Mouse (Mus musculus): ENCODE data around the gene Tspan3. TPM values are rescaled to one million over a fixed set of nuclear protein-coding genes. Genes with fewer than 3 reads are reported as not detected.
A peak's percentile ranks its signal among the peaks of the same experiment; 100 is the strongest.

Gene Tspan3
- polyA plus RNA-seq, 1 experiment from 2014 or later: 591 TPM

DNA sequence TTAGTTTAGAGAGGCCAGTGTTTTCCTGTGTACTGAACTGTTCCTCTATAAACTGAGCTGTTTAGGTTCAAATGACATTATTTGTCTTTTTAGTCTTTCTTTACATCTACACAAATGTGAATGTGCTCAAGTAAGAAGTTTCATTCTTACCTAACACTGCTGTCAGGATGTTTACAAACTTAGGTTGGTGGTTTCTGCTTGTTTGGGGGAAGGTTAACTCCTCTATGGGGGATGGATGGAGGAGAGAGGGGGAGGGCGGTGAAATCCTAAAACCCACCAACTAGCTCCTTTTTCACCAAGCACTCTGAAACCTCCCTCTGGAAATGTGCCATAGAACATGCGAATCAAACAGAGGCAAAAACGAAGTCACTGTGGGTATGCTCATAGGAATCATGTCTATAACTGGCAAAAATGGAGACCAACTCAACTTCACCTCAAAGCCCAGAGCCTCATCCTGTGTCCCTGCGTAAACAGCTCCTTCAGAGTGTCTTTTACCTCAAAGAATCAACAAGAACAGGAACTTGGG lies 12.7 kb downstream of the Tspan3 start:
- WGBS: 86% methylated on average over 4 of the region's 4 CpGs
- H3K27ac ChIP-seq: no peak overlapping the region

GRCm38 (mm10) chr9:56151745-56152481 lies 13.4 kb downstream of the Tspan3 start:
- H3K27ac ChIP-seq: no peak overlapping the region; the same call in 1 of the 2 replicates
- no peak overlapping the region for H3K4me2 ChIP-seq
- H3K36me3 ChIP-seq (replicated peaks): no peaks in the 10 kb centered on the region
- H3K4me3 ChIP-seq: no peak overlapping the region
- no peak overlapping the region for H3K9ac ChIP-seq
- ATAC-seq (replicated peaks): 0 out of 2 replicates have a peak, but pooled peaks have one; percentile 50
- peaks cover 4% of the 10 kb centered on the region; the same call in 1 of the 2 replicates for H3K4me1 ChIP-seq
- H3K27me3 ChIP-seq (replicated peaks): no peaks in the 10 kb centered on the region
- WGBS: 40% methylated on average over 7 of the region's 7 CpGs
- H3K9me3 ChIP-seq: no peaks in the 10 kb centered on the region

More for the DNA sequence above, 12.7 kb downstream of the Tspan3 start:
- no peaks in the 10 kb centered on the region for H3K9me3 ChIP-seq
- H3K27me3 ChIP-seq (replicated peaks): no peaks in the 10 kb centered on the region
- no peak overlapping the region for H3K4me2 ChIP-seq
- no peak overlapping the region for H3K4me3 ChIP-seq
- peaks cover 4% of the 10 kb centered on the region; the same call in 1 of the 2 replicates for H3K4me1 ChIP-seq
- no peaks in the 10 kb centered on the region for H3K36me3 ChIP-seq (replicated peaks)
- no peak for ATAC-seq (replicated peaks)
- H3K9ac ChIP-seq: no peak overlapping the region

- Histone ChIP-seq H3K36me3 (replicated peaks) (peaks cover 23% of the 10 kb centered on the region; the same call in 1 of the 2 replicates), H3K9ac (no peak overlapping the region), H3K4me1 (no peaks in the 10 kb centered on the region), H3K27ac (no peak overlapping the region), H3K4me2 (no peak overlapping the region), H3K4me3 (no peak overlapping the region), H3K27me3 (replicated peaks) (no peaks in the 10 kb centered on the region), H3K9me3 (no peaks in the 10 kb centered on the region)
- 96% methylated on average over 16 of the region's 16 CpGs for WGBS
- ATAC-seq (replicated peaks): no peak
These were observed 18.9 kb downstream of the Tspan3 start for GRCm38 (mm10) chr9:56146326-56146923.

DNA sequence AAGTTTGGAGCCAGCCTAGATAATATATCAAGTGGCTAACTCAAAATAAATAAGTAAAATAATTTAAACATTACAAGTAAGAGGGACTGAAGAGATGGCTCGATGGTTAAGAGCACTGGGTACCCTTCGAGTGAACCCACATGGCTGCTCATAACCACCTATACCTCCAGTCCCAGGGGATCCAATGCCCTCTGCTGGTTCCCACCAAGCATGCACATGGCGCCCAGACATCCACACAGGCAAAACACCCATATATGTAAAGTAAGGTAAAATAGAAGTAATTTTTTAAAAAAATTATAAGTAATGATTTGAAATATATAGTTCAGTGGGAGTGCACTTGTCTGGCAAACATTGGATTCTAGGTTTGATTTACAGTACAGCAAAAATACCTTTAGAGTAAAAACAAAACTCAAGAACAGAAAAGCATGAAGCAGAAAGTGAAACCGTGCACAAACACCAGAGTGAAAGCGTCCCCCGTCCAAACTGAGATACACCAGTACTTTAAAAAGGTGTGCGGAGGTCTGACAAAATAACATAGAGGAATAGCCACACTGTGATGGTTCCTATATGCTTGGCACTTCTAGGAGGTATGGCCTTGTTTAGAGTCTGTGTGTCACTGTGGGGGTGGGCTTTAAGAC lies 20.8 kb downstream of the Tspan3 start:
- H3K27me3 ChIP-seq (replicated peaks): no peaks in the 10 kb centered on the region
- no peak for ATAC-seq (replicated peaks)
- no peaks in the 10 kb centered on the region for H3K9me3 ChIP-seq
- no peak overlapping the region for H3K9ac ChIP-seq
- H3K27ac ChIP-seq: no peak overlapping the region
- H3K4me1 ChIP-seq: no peaks in the 10 kb centered on the region
- 93% methylated on average over 7 of the region's 7 CpGs for WGBS
- no peak overlapping the region for H3K4me2 ChIP-seq
- H3K4me3 ChIP-seq: no peak overlapping the region
- peaks cover 26% of the 10 kb centered on the region; the same call in 1 of the 2 replicates for H3K36me3 ChIP-seq (replicated peaks)

DNA sequence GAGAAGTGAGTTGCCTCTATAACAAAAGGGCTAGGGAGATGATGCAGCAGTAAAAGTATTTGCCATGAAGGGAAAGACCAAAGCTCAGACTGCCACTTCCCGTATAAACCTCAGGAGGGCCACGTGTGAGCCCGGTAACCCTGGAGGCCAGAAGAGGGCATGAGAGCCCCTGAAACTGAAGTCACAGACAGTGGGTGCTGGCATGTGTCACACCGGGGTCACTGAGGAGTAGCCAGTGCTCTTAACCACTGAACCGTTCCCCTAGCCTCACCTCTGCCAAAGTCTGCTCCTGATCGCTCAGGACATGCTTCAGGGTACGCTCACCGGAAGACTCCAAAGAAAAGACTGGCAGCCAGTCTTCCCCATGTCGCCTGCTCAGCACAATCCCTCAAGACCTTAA lies 23.5 kb downstream of the Tspan3 start:
- Histone ChIP-seq H3K27ac (no peak overlapping the region), H3K4me1 (no peaks in the 10 kb centered on the region), H3K9ac (no peak overlapping the region), H3K4me2 (no peak overlapping the region), H3K9me3 (no peaks in the 10 kb centered on the region), H3K36me3 (replicated peaks) (peaks cover 33% of the 10 kb centered on the region; the same call in 1 of the 2 replicates), H3K27me3 (replicated peaks) (no peaks in the 10 kb centered on the region), H3K4me3 (no peak overlapping the region)
- 88% methylated on average over 9 of the region's 9 CpGs for WGBS
- ATAC-seq (replicated peaks): no peak

- 94% methylated on average over 4 of the region's 4 CpGs for WGBS
- Histone ChIP-seq H3K4me2 (no peak overlapping the region), H3K36me3 (replicated peaks) (peaks cover 38% of the 10 kb centered on the region; the same call in 1 of the 2 replicates), H3K4me1 (no peaks in the 10 kb centered on the region), H3K27me3 (replicated peaks) (no peaks in the 10 kb centered on the region), H3K9me3 (no peaks in the 10 kb centered on the region), H3K27ac (no peak overlapping the region), H3K9ac (no peak overlapping the region), H3K4me3 (no peak overlapping the region)
- ATAC-seq (replicated peaks): no peak
These were observed 29.6 kb downstream of the Tspan3 start for GRCm38 (mm10) chr9:56135590-56136197.

DNA sequence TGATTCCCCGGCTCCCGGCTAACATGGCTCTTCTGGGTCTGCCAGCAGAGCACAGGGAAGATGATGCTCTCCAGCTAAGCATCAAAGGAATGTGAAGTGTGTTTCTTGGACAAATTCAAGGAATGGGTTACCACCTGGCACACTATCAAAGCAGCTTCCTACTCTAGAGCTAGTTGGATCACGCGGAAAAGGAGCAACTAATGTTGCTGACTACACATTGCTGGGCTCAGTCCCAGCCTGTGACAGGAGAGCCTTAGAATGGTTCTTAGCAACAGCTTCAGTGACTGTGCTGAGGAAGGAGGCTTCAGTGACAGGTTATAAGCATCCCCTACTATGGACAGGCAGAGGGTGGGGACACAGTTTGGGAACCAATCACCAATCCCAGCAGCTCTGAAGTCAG lies 30.7 kb downstream of the Tspan3 start:
- Histone ChIP-seq H3K27ac (no peak overlapping the region), H3K27me3 (replicated peaks) (no peaks in the 10 kb centered on the region), H3K4me2 (no peak overlapping the region), H3K9ac (no peak overlapping the region), H3K4me3 (no peak overlapping the region), H3K36me3 (replicated peaks) (peaks cover 38% of the 10 kb centered on the region; the same call in 1 of the 2 replicates), H3K4me1 (no peaks in the 10 kb centered on the region), H3K9me3 (no peaks in the 10 kb centered on the region)
- no peak for ATAC-seq (replicated peaks)
- WGBS: 91% methylated on average over 4 of the region's 4 CpGs

- no peak for ATAC-seq (replicated peaks)
- no peaks in the 10 kb centered on the region for H3K9me3 ChIP-seq
- WGBS: 87% methylated on average over 5 of the region's 5 CpGs
- H3K4me2 ChIP-seq: no peak overlapping the region
- no peaks in the 10 kb centered on the region for H3K4me1 ChIP-seq
- H3K9ac ChIP-seq: no peak overlapping the region
- H3K27ac ChIP-seq: no peak overlapping the region
- H3K27me3 ChIP-seq (replicated peaks): no peaks in the 10 kb centered on the region
- H3K36me3 ChIP-seq (replicated peaks): peaks cover 38% of the 10 kb centered on the region; the same call in 1 of the 2 replicates
- H3K4me3 ChIP-seq: no peak overlapping the region
These were observed 31.3 kb downstream of the Tspan3 start for GRCm38 (mm10) chr9:56133970-56134369.

- Histone ChIP-seq H3K4me3 (no peak overlapping the region), H3K27ac (no peak overlapping the region), H3K9ac (no peak overlapping the region), H3K4me1 (0 out of 2 replicates have a peak, but pooled peaks cover 2% of the 10 kb centered on the region), H3K27me3 (replicated peaks) (no peaks in the 10 kb centered on the region), H3K4me2 (no peak overlapping the region), H3K9me3 (no peaks in the 10 kb centered on the region), H3K36me3 (replicated peaks) (peaks cover 33% of the 10 kb centered on the region; the same call in 1 of the 2 replicates)
- 85% methylated on average over 10 of the region's 10 CpGs for WGBS
- ATAC-seq (replicated peaks): no peak
These were observed 33.3 kb downstream of the Tspan3 start for GRCm38 (mm10) chr9:56131813-56132525.

GRCm38 (mm10) chr9:56130536-56130935 lies 34.7 kb downstream of the Tspan3 start:
- no peaks in the 10 kb centered on the region for H3K27me3 ChIP-seq (replicated peaks)
- H3K9me3 ChIP-seq: no peaks in the 10 kb centered on the region
- peaks cover 25% of the 10 kb centered on the region; the same call in 1 of the 2 replicates for H3K36me3 ChIP-seq (replicated peaks)
- H3K4me1 ChIP-seq: 0 out of 2 replicates have a peak, but pooled peaks cover 2% of the 10 kb centered on the region
- ATAC-seq (replicated peaks): no peak
- H3K4me2 ChIP-seq: no peak overlapping the region
- 78% methylated on average over 4 of the region's 4 CpGs for WGBS
- no peak overlapping the region for H3K27ac ChIP-seq
- no peak overlapping the region for H3K9ac ChIP-seq
- H3K4me3 ChIP-seq: no peak overlapping the region

GRCm38 (mm10) chr9:56129951-56130350 lies 35.3 kb downstream of the Tspan3 start:
- Histone ChIP-seq H3K4me3 (no peak overlapping the region), H3K9me3 (no peaks in the 10 kb centered on the region), H3K36me3 (replicated peaks) (peaks cover 25% of the 10 kb centered on the region; the same call in 1 of the 2 replicates), H3K27me3 (replicated peaks) (no peaks in the 10 kb centered on the region), H3K27ac (no peak overlapping the region), H3K4me1 (0 out of 2 replicates have a peak, but pooled peaks cover 2% of the 10 kb centered on the region), H3K4me2 (no peak overlapping the region), H3K9ac (no peak overlapping the region)
- WGBS: 94% methylated on average over 3 of the region's 3 CpGs
- no peak for ATAC-seq (replicated peaks)
